ENCODE assay signal across 11 mouse cellular contexts in the genomic region with DNA sequence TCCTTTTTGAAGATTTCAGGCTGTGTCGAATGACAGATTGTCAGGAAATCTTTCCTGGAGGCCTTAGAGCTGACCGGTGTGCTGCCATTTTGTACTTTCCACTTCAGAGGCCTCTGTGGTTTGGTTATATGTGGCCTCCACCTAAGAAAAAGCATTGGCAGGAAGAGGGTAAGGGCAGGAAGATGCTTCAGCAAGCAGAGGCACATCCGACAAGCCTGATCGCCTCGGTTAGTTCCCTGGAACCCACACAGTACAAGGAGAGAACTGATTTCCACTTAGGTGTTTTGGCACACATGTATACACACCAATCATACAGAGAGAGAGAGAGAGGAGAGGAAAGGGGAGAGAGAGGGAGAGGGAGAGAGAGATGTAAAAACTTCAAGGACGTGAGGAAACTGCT. TPM values are rescaled to one million over a fixed set of nuclear protein-coding genes. Genes with fewer than 3 reads are reported as not detected.
DNase-seq lines count a peak whose midpoint lies in the region; ATAC-seq and TF ChIP-seq lines count a peak whose summit lies in the region.
"Had no signal": no experiment of that assay in that cellular context is flagged by ENCODE, and none has a peak within 500 bp of the region (broad histone marks: within the 10 kb centered on the region; RNA-seq: fewer than 3 reads in every experiment).

No protein-coding gene starts in this region.

- TF ChIP-seq POLR2A in liver, adult 2 months (IDR thresholded peaks at IDR 0.05; ENCODE audit: extremely low read depth, insufficient read depth, low read length): no peak
- TF ChIP-seq POLR2A in bone marrow, adult 2 months (IDR thresholded peaks at IDR 0.05; ENCODE audit: borderline replicate concordance, control insufficient read depth, low read depth, low read length): no peak

- H3K79me2 ChIP-seq in liver, adult 2 months (ENCODE audit: control insufficient read depth, insufficient read depth, low read length): no peaks in the 10 kb centered on the region

- H3K4me1 ChIP-seq in liver, adult 2 months (ENCODE audit: control insufficient read depth, insufficient read depth, low read length): peaks cover under 1% of the 10 kb centered on the region; the same call in 1 of the 2 replicates
- peaks cover 10% of the 10 kb centered on the region for H3K4me1 ChIP-seq in bone marrow, adult 2 months (ENCODE audit: control insufficient read depth, insufficient read depth, low read length)
- H3K4me1 ChIP-seq in liver, embryonic 15.5 days (replicated peaks): peaks cover 5% of the 10 kb centered on the region; the same call in 1 of the 2 replicates
- H3K4me1 ChIP-seq in stomach, embryonic 15.5 days: no peaks in the 10 kb centered on the region
- no peaks in the 10 kb centered on the region for H3K4me1 ChIP-seq in kidney, embryonic 14.5 days (ENCODE audit: control insufficient read depth, insufficient read depth, low read length)

- no peak overlapping the region for H3K9ac ChIP-seq in liver, adult 2 months (ENCODE audit: low read depth, low read length)
- no peak overlapping the region for H3K9ac ChIP-seq in liver, embryonic 15.5 days
- H3K9ac ChIP-seq in stomach, embryonic 15.5 days: no peak overlapping the region
- no peak overlapping the region for H3K9ac ChIP-seq in kidney, embryonic 14.5 days (ENCODE audit: low read depth, low read length)
- H3K9ac ChIP-seq: forebrain, postnatal 0 days; kidney, embryonic 15.5 days had no signal

- H3K4me3 ChIP-seq in liver, adult 2 months (ENCODE audit: insufficient read depth, low read depth, low read length): no peak overlapping the region
- H3K4me3 ChIP-seq in bone marrow, adult 2 months (replicated peaks; ENCODE audit: control insufficient read depth, low read depth, low read length): no peak overlapping the region
- H3K4me3 ChIP-seq in liver, embryonic 15.5 days (replicated peaks): no peak overlapping the region
- H3K4me3 ChIP-seq in stomach, embryonic 15.5 days (replicated peaks): no peak overlapping the region
- no peak overlapping the region for H3K4me3 ChIP-seq in kidney, embryonic 14.5 days (ENCODE audit: low read length)
- H3K4me3 ChIP-seq: kidney, embryonic 15.5 days; midbrain, embryonic 10.5 days had no signal

- no peaks in the 10 kb centered on the region for H3K27me3 ChIP-seq in liver, adult 2 months (ENCODE audit: control insufficient read depth, insufficient read depth, low read length)
- H3K27me3 ChIP-seq in liver, embryonic 15.5 days: no peaks in the 10 kb centered on the region
- H3K27me3 ChIP-seq in stomach, embryonic 15.5 days (replicated peaks): no peaks in the 10 kb centered on the region
- H3K27me3 ChIP-seq in kidney, embryonic 14.5 days (ENCODE audit: control insufficient read depth, insufficient read depth, low read length): no peaks in the 10 kb centered on the region; the same call in 1 of the 2 replicates
- H3K27me3 ChIP-seq: kidney, embryonic 15.5 days had no signal

- WGBS in liver, adult 2 months: 75% methylated on average over 6 of the region's 6 CpGs
- 17% methylated on average over 6 of the region's 6 CpGs for WGBS in bone marrow, adult 2 months
- 25% methylated on average over 6 of the region's 6 CpGs for WGBS in liver, embryonic 15.5 days (ENCODE audit: insufficient replicate concordance)
- whole genome bisulfite sequencing in stomach, embryonic 15.5 days: 69% methylated on average over 6 of the region's 6 CpGs
- WGBS in kidney, embryonic 14.5 days: 81% methylated on average over 6 of the region's 6 CpGs

- H3K27ac ChIP-seq in liver, adult 2 months (replicated peaks; ENCODE audit: insufficient read depth, low read depth, low read length): peak overlapping the region; percentile 22; the same call in 1 of the 2 replicates
- H3K27ac ChIP-seq in bone marrow, adult 2 months (ENCODE audit: control insufficient read depth, insufficient read depth, low read depth, low read length, poor library complexity): peak overlapping the region; percentile 58
- peak overlapping the region; percentile 48; the same call in 1 of the 2 replicates for H3K27ac ChIP-seq in liver, embryonic 15.5 days (replicated peaks)
- H3K27ac ChIP-seq in stomach, embryonic 15.5 days: peak overlapping the region; percentile 27; the same call in 1 of the 2 replicates
- H3K27ac ChIP-seq in kidney, embryonic 14.5 days (ENCODE audit: low read depth, low read length): no peak overlapping the region
- H3K27ac ChIP-seq: kidney, embryonic 15.5 days; midbrain, embryonic 10.5 days had no signal

- no peak for DNase-seq in liver, adult 2 months (ENCODE audit: extremely low read depth, low read depth, low spot score)
- DNase-seq in liver: no peak
- DNase-seq in left cerebral cortex, postnatal 36 days (ENCODE audit: low spot score in 2 of 2): no peak
- no peak for DNase-seq in heart, adult 9 months (ENCODE audit: low spot score in 2 of 2)
- DNase-seq: forebrain, postnatal 0 days had no signal

- intact Hi-C loops in left cerebral cortex, postnatal 36 days (cut with DNase I): no loop called here

- no peak for TF ChIP-seq CTCF in liver, adult 2 months (IDR thresholded peaks at IDR 0.05; ENCODE audit: low read depth, low read length)
- TF ChIP-seq CTCF in bone marrow, adult 2 months (IDR thresholded peaks at IDR 0.05; ENCODE audit: control insufficient read depth, insufficient read depth, low read length): no peak

- H3K36me3 ChIP-seq in liver, adult 2 months (ENCODE audit: control insufficient read depth, insufficient read depth, low read length): no peaks in the 10 kb centered on the region
- no peaks in the 10 kb centered on the region for H3K36me3 ChIP-seq in liver, embryonic 15.5 days (replicated peaks)
- H3K36me3 ChIP-seq in stomach, embryonic 15.5 days: no peaks in the 10 kb centered on the region
- H3K36me3 ChIP-seq in kidney, embryonic 14.5 days (ENCODE audit: control insufficient read depth, insufficient read depth, low read length): no peaks in the 10 kb centered on the region
- H3K36me3 ChIP-seq: kidney, embryonic 15.5 days; midbrain, embryonic 10.5 days had no signal

- ATAC-seq in liver, embryonic 15.5 days (ENCODE audit: insufficient read depth): no peak
- no peak for ATAC-seq in stomach, embryonic 15.5 days (ENCODE audit: insufficient read depth, low FRiP score, low read depth)
- ATAC-seq in kidney, embryonic 14.5 days (ENCODE audit: low FRiP score, low TSS enrichment): no peak
- ATAC-seq: forebrain, postnatal 0 days had no signal

- no peaks in the 10 kb centered on the region for H3K9me3 ChIP-seq in liver, embryonic 15.5 days (replicated peaks)
- H3K9me3 ChIP-seq in stomach, embryonic 15.5 days: no peaks in the 10 kb centered on the region
- H3K9me3 ChIP-seq in kidney, embryonic 14.5 days (ENCODE audit: control insufficient read depth, low read length): no peaks in the 10 kb centered on the region
- H3K9me3 ChIP-seq: kidney, embryonic 15.5 days; midbrain, embryonic 10.5 days had no signal

- no peak overlapping the region; the same call in 1 of the 2 replicates for H3K4me2 ChIP-seq in liver, embryonic 15.5 days
- H3K4me2 ChIP-seq in stomach, embryonic 15.5 days: no peak overlapping the region
- no peak overlapping the region for H3K4me2 ChIP-seq in kidney, embryonic 14.5 days (replicated peaks; ENCODE audit: low read depth, low read length)
- H3K4me2 ChIP-seq: kidney, embryonic 15.5 days had no signal

RNA-seq across cellular contexts. Expression of a gene that starts 5.7 kb away (rescaled TPM):
- 77.0 and 84.1 TPM in 2 replicates for total RNA-seq in liver, adult 2 months (2014; rRNA removed)
- polyA plus RNA-seq in liver, adult 2 months (2012; rRNA removed): 15.5 and 16.0 TPM in 2 replicates
- 91.7 and 154 TPM in 2 replicates for polyA plus RNA-seq in bone marrow, adult 2 months (2011; ENCODE audit: insufficient read depth, insufficient read length, low replicate concordance, missing spikeins)
- polyA plus RNA-seq in liver, embryonic 15.5 days (2015; fragmentation: Nextera tagmentation; extraction: Ambion mirVana): 127 and 133 TPM in 2 replicates
- polyA plus RNA-seq in stomach, embryonic 15.5 days (2015; fragmentation: Nextera tagmentation; extraction: Ambion mirVana): 353 and 361 TPM in 2 replicates
- 100 to 1,000 TPM; 220 to 242 TPM for total RNA-seq in left cerebral cortex, postnatal 36 days (2021)
- polyA plus RNA-seq in kidney, embryonic 14.5 days (2014; fragmentation: Nextera tagmentation; extraction: Ambion mirVana): 183 and 275 TPM in 2 replicates
